Mouse (Mus musculus) hindbrain, embryonic 16.5 days (tissue): ENCODE results near the gene Taf4. TPM values are rescaled to one million over a fixed set of nuclear protein-coding genes. Genes with fewer than 3 reads are reported as not detected.

ENCODE experiments used
- ATAC-seq: fragments of 200-750 bp; cut with Nextera tagmentation; 2 replicates; pipeline ENCODE4 v1.8.0; 2017; ENCODE audit warnings: moderate TSS enrichment, moderate library complexity
- H3K27ac ChIP-seq: fragments of 300-500 bp; sonication (generic); 2 replicates; pipeline ENCODE4 v1.5.1; 2014; ENCODE audit warnings: low read depth, mild to moderate bottlenecking, control low read depth, low read length, moderate library complexity
- H3K27me3 ChIP-seq: fragments of 300-500 bp; sonication (generic); replicated peaks from 2 replicates; pipeline ENCODE4 v1.6.1; 2014; ENCODE audit warnings: low read length; ENCODE audit not compliant: control insufficient read depth, insufficient read depth
- H3K36me3 ChIP-seq: fragments of 300-500 bp; sonication (generic); 2 replicates; pipeline ENCODE4 v1.6.1; 2014; ENCODE audit warnings: mild to moderate bottlenecking, low read length, moderate library complexity, mixed read lengths; ENCODE audit not compliant: control insufficient read depth, insufficient read depth
- H3K4me1 ChIP-seq: fragments of 300-500 bp; sonication (generic); 2 replicates; pipeline ENCODE4 v1.6.1; 2014; ENCODE audit warnings: low read depth, low read length; ENCODE audit not compliant: control insufficient read depth, insufficient read depth
- H3K4me2 ChIP-seq: fragments of 300-500 bp; sonication (generic); 2 replicates; pipeline ENCODE4 v1.6.1; 2014; ENCODE audit warnings: mild to moderate bottlenecking, low read length, control low read depth, moderate library complexity
- H3K4me3 ChIP-seq: fragments of 300-500 bp; sonication (generic); 2 replicates; pipeline ENCODE4 v1.5.1; 2014; ENCODE audit warnings: mild to moderate bottlenecking, low read length, control low read depth, moderate library complexity
- H3K9ac ChIP-seq: fragments of 300-500 bp; sonication (generic); 2 replicates; pipeline ENCODE4 v1.6.1; 2014; ENCODE audit warnings: low read depth, mild to moderate bottlenecking, control low read depth, low read length, moderate library complexity
- H3K9me3 ChIP-seq: fragments of 300-500 bp; sonication (generic); 2 replicates; pipeline ENCODE4 v1.6.1; 2014; ENCODE audit warnings: mild to moderate bottlenecking, low read length, moderate library complexity; ENCODE audit not compliant: control insufficient read depth
- WGBS: fragments of 180-500 bp; shearing (Covaris S2); extraction: QIAGEN DNeasy Blood & Tissue Kit; methylation state at CpG from one replicate; pipeline ENCODE4 v1.1.7; 2014; 5-methylcytosine and 5-hydroxymethylcytosine counted together
- polyA plus RNA-seq: library from polyadenylated mRNA; unstranded; fragments of >200 nt; fragmentation: Nextera tagmentation; extraction: Ambion mirVana; gene quantifications from 2 replicates; pipeline ENCODE4 v1.2.1, GENCODE M21; 2015

Gene Taf4
- polyA plus RNA-seq, 1 experiment from 2014 or later = 2.8 TPM

DNA sequence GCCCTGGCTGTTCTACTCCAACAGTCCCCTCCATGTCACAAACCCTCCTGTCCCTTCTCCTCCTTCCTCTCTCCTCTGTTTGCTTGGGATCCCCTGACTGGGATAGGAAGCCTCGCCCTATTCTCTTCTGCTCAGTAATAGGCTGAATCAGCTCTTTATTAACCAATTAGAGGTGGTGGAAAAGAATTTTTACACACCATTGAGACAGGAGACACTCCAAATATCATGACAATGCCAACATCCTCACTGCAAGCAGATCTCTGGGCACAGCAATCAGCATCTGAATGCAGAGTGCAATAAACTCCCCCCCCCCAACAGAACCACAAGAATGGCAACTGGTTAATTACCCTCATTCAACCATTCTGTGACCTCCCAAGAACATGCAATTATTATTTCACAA lies 12.7 kb upstream of the Taf4 start:
- H3K27me3 ChIP-seq = no peaks in the 10 kb centered on the region
- H3K27ac ChIP-seq = no peak overlapping the region
- 39% methylated on average over 1 of the region's 1 CpGs for WGBS
- no peak overlapping the region for H3K4me2 ChIP-seq
- H3K9me3 ChIP-seq = no peaks in the 10 kb centered on the region
- no peak overlapping the region for H3K9ac ChIP-seq
- no peaks in the 10 kb centered on the region for H3K4me1 ChIP-seq
- H3K36me3 ChIP-seq = no peaks in the 10 kb centered on the region
- no peak overlapping the region for H3K4me3 ChIP-seq
- no peak for ATAC-seq

DNA sequence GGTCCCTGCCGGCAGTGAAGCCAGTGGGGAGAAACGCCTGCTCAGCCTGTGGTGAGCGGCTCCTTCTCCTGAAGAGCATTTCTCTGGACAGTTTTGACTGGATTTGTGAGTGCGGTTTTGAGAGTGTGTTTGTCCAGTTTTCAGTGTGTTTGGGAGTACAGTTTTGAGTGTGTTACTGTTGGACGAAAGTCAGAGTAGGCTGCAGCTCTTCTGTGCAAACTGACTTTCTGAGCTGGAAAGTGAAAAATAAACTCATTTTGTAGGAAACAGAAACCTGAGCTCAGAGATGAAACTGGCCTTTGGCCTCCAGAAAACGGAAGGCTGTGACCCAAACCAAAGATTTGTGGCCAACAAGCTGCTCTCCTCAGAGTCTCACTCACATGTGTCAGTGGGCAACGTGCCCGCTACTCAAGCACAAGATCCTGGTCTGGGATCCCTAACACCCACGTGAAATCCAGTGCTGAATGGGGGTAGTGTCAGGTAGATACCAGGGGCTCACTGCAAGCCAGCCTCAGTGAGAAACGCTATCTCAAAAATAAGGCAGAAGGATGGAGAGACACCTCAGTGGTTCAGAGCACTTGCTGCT lies 10.1 kb upstream of the Taf4 start:
- ATAC-seq = no peak
- Histone ChIP-seq H3K4me2 (no peak overlapping the region), H3K9me3 (no peaks in the 10 kb centered on the region), H3K4me1 (no peaks in the 10 kb centered on the region), H3K36me3 (no peaks in the 10 kb centered on the region), H3K4me3 (no peak overlapping the region), H3K27ac (no peak overlapping the region), H3K9ac (no peak overlapping the region), H3K27me3 (no peaks in the 10 kb centered on the region)
- 81% methylated on average over 10 of the region's 10 CpGs for WGBS

DNA sequence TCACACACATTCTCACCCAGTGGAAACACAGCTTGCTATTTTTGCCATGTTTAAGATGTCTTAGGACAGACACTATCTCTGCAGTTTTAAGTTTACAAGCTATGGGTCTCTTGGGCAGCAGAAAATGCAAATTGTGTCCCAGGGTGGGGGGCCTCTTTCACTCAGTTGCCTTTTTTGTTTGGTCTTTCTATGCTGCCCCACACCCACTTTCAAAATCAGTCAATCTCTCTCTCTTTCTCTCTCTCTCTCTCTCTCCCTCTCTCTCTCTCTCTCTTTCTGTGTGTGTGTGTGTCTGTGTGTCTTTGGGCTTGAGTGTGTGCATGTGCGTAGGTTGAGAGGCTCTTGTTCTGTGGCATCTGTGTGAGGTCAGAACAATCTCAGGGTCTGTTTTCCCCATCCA lies 9.2 kb upstream of the Taf4 start:
- Histone ChIP-seq H3K4me1 (no peaks in the 10 kb centered on the region), H3K36me3 (no peaks in the 10 kb centered on the region), H3K9ac (no peak overlapping the region), H3K27me3 (no peaks in the 10 kb centered on the region), H3K27ac (no peak overlapping the region), H3K9me3 (no peaks in the 10 kb centered on the region), H3K4me3 (no peak overlapping the region), H3K4me2 (no peak overlapping the region)
- 73% methylated on average over 1 of the region's 1 CpGs for WGBS
- ATAC-seq = no peak

DNA sequence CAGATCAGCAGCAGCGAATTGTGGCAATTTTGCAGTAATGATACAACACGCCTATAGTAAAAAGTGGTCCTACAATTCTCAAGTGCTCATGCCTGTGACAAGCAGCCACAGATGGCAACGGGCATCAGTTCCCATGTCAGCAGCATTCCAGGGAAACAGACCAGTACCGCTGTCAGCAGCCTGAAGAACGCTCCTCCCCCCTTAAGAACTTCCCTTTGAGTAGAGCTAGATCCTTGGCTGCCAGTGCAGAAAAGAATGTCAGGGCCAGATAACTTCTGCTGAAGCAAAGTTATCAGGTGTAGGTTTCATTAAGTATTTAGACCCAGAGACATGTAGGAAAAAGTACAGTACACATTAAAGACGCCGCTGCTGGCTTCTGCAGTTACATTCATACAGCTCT lies 8.4 kb upstream of the Taf4 start:
- ATAC-seq = no peak
- H3K9me3 ChIP-seq = no peaks in the 10 kb centered on the region
- no peaks in the 10 kb centered on the region for H3K4me1 ChIP-seq
- no peaks in the 10 kb centered on the region for H3K36me3 ChIP-seq
- no peaks in the 10 kb centered on the region for H3K27me3 ChIP-seq
- H3K4me3 ChIP-seq = no peak overlapping the region
- 42% methylated on average over 7 of the region's 7 CpGs for WGBS
- no peak overlapping the region for H3K27ac ChIP-seq
- no peak overlapping the region for H3K4me2 ChIP-seq
- no peak overlapping the region for H3K9ac ChIP-seq

- ATAC-seq = no peak
- Histone ChIP-seq H3K4me3 (no peak overlapping the region), H3K9ac (no peak overlapping the region), H3K36me3 (no peaks in the 10 kb centered on the region), H3K9me3 (no peaks in the 10 kb centered on the region), H3K4me1 (0 out of 2 replicates have a peak, but pooled peaks cover 2% of the 10 kb centered on the region), H3K4me2 (no peak overlapping the region), H3K27ac (no peak overlapping the region), H3K27me3 (no peaks in the 10 kb centered on the region)
- 80% methylated on average over 3 of the region's 3 CpGs for WGBS
These were observed 6.3 kb upstream of the Taf4 start for GRCm38 (mm10) chr2:179982715-179983114.

DNA sequence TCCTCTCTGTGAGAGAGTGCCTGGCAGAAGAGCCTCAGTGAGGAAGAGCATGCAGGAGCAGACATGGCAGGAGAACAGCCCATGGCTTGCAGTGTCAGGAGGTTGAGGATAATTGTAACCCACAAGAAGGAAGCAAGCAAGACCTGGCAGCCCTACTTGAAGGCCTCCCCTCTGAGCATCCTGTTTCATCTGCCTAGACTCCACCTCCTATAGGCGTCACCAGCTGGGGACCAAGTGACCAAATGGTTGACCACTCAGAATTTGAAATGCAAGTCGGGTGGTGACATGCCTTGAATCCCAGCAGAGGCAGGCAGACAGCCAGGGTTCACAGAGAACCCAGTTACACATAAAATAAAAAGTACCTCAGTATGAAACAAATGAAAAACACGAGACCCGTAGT lies 4.2 kb upstream of the Taf4 start:
- Histone ChIP-seq H3K36me3 (no peaks in the 10 kb centered on the region), H3K4me1 (peaks cover 4% of the 10 kb centered on the region; the same call in 1 of the 2 replicates), H3K27me3 (no peaks in the 10 kb centered on the region), H3K27ac (no peak overlapping the region), H3K4me3 (no peak overlapping the region), H3K9me3 (no peaks in the 10 kb centered on the region), H3K9ac (no peak overlapping the region), H3K4me2 (no peak overlapping the region)
- ATAC-seq = no peak
- WGBS = 61% methylated on average over 4 of the region's 4 CpGs

DNA sequence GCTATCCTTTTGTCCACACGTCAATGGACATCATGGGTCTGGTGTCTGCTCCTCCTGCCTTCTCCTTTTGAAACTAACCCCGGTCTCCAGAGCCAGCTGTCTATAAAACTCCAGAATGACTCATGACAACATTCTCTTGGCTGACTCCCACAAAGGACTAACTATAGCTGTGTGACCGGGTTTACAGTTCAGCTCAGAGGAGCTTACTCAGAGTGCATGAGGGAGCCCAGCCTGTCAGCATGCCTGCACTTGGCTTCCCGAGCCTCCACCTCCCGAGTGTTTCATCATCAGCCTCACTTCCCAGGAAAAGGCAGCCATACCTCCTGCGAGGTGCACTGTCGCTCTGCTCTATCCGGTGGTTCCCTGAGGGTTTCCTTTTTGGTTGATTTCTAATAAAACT lies 3.4 kb upstream of the Taf4 start:
- Histone ChIP-seq H3K36me3 (no peaks in the 10 kb centered on the region), H3K27ac (no peak overlapping the region), H3K4me1 (peaks cover 8% of the 10 kb centered on the region), H3K27me3 (no peaks in the 10 kb centered on the region), H3K4me3 (no peak overlapping the region), H3K9me3 (no peaks in the 10 kb centered on the region), H3K9ac (no peak overlapping the region), H3K4me2 (no peak overlapping the region)
- WGBS = 65% methylated on average over 8 of the region's 8 CpGs
- no peak for ATAC-seq

- Histone ChIP-seq H3K4me2 (no peak overlapping the region), H3K9me3 (no peaks in the 10 kb centered on the region), H3K9ac (no peak overlapping the region), H3K27me3 (no peaks in the 10 kb centered on the region), H3K36me3 (no peaks in the 10 kb centered on the region), H3K4me1 (peaks cover 24% of the 10 kb centered on the region), H3K4me3 (no peak overlapping the region), H3K27ac (no peak overlapping the region)
- ATAC-seq = no peak
- WGBS = 77% methylated on average over 3 of the region's 3 CpGs
These were observed 1.8 kb upstream of the Taf4 start for GRCm38 (mm10) chr2:179978250-179978649.

- H3K9me3 ChIP-seq = no peaks in the 10 kb centered on the region
- no peak for ATAC-seq
- 9% methylated on average over 10 of the region's 10 CpGs for WGBS
These were observed 1.0 kb upstream of the Taf4 start for GRCm38 (mm10) chr2:179977344-179978025.

More at GRCm38 (mm10) chr2:179977344-179978025, 1.0 kb upstream of the Taf4 start:
- Histone ChIP-seq H3K4me2 (peak overlapping the region; percentile 52), H3K4me3 (peak overlapping the region; percentile 78), H3K36me3 (no peaks in the 10 kb centered on the region), H3K9ac (peak overlapping the region; percentile 94), H3K27me3 (no peaks in the 10 kb centered on the region), H3K4me1 (peaks cover 28% of the 10 kb centered on the region), H3K27ac (peak overlapping the region; percentile 97)
